Mouse (Mus musculus): ENCODE data around the gene Svs6. TPM values are rescaled to one million over a fixed set of nuclear protein-coding genes. Genes with fewer than 3 reads are reported as not detected.
"Not testable (repeated sequence)": the region's sequence is repeated elsewhere in the genome, so short reads cannot be mapped to it uniquely, and the experiment has no call there.

The Svs6 gene
- polyA plus RNA-seq (2015; fragmentation: Nextera tagmentation; extraction: Ambion mirVana) = not detected in 2 replicates

DNA sequence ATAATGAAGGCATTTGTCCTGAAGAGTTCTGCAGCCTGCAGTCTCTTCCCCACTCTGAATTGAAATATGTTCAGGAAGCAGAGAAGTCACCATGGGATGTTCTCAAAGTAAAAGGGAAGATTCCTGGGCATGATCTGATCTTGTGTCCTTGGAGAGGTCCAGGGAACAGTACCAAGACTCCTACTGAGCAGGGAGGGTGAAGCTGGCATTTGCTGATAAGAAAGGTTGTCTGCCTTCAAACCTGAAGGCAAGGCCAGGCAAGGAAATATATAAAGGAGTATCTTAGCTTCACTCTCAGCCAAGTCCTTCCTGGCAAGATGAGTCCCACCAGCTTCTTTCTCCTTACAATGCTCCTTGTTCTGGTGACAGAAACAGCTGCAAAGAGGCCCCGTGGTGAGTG is at the start of gene Svs6:
Gene Svs6, plus strand, starts transcription at position 301 of the 400 bp plus-strand sequence.
- H3K9ac ChIP-seq; H3K27me3 ChIP-seq; H3K27ac ChIP-seq; ATAC-seq (ENCODE audit: borderline replicate concordance, extremely low read depth, low FRiP score, low TSS enrichment); H3K9me3 ChIP-seq; H3K4me1 ChIP-seq; H3K4me3 ChIP-seq; H3K36me3 ChIP-seq; H3K4me2 ChIP-seq: not testable (repeated sequence)
- 78% methylated on average over 1 of the region's 1 CpGs for WGBS

DNA sequence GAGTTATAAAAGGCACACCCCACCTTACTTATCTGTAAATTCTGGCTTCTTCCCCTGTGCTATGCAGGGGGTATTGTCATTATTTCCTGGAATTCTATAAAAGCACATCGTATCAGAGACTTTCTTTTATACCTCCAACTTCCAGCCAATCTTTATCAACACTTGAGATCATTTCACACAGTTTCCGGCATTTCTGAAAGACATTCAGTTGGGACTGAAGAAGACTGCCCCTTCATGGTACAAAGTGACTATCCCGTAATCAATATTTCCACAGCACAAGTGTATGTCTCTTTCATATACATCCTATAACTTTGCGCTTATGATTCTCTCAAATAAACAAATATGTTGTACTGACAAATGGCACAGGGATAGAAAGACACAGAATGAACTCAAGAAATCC is 38.2 kb upstream of the Svs6 start, which contains the start of gene Svs4:
Gene Svs4, minus strand, starts transcription at position 101 of the 400 bp plus-strand sequence.
- Histone ChIP-seq H3K36me3 (no peaks in the 10 kb centered on the region), H3K4me1 (no peaks in the 10 kb centered on the region), H3K27ac (no peak within 1 kb of the TSS), H3K27me3 (no peaks in the 10 kb centered on the region), H3K4me2 (no peak within 1 kb of the TSS), H3K9me3 (no peaks in the 10 kb centered on the region), H3K9ac (no peak within 1 kb of the TSS), H3K4me3 (no peak within 1 kb of the TSS)
- ATAC-seq (ENCODE audit: borderline replicate concordance, extremely low read depth, low FRiP score, low TSS enrichment) = no peak
- WGBS = 88% methylated on average over 4 of the region's 4 CpGs

DNA sequence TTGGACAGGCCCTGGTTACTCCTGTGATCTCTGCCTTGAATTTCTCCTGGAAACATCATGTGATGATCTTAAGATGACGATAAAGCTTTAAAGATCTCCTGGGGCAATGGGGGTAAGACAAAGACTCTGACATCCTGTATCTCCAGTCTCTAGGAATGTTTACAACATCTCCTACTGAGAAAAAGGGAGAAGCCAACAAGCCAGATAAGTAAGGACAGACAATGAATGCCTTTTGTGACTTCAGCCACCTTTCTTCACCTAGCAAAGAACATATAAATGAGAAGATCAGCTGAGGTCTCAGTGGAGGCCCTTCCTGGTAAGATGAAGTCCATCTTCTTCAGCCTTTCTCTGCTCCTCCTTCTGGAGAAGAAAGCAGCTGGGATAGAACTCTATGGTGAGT is 27.6 kb upstream of the Svs6 start, which contains the start of gene Svs3a:
Gene Svs3a, plus strand, starts transcription at position 301 of the 400 bp plus-strand sequence.
- H3K4me2 ChIP-seq; H3K9me3 ChIP-seq; H3K4me1 ChIP-seq; H3K9ac ChIP-seq; H3K27ac ChIP-seq; H3K36me3 ChIP-seq; H3K27me3 ChIP-seq; H3K4me3 ChIP-seq; ATAC-seq (ENCODE audit: borderline replicate concordance, extremely low read depth, low FRiP score, low TSS enrichment): not testable (repeated sequence)
- WGBS = 76% methylated on average over 1 of the region's 1 CpGs

DNA sequence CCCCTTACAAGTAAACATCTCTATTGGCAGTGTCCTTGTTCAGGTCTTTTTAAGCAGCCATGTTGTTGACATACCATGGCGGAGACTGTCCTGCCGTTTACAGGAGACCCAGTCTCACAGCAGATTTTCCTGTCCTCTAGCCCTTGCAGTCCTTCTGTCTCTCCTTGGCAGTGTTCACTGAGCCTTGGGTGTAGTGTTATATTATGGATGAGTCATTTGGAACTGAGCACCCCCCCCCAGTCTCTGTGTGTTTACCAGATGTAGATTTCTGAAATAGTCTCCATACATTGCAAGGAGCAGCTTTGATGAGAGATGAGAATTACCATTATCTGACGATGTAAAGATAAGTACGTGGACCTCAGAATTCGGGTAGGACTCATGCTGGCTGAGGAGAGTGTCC is 4.0 kb upstream of the Svs6 start:
- Histone ChIP-seq H3K4me2 (no peak overlapping the region), H3K27me3 (no peaks in the 10 kb centered on the region), H3K9me3 (no peaks in the 10 kb centered on the region), H3K4me3 (no peak overlapping the region), H3K9ac (no peak overlapping the region), H3K36me3 (no peaks in the 10 kb centered on the region), H3K4me1 (no peaks in the 10 kb centered on the region), H3K27ac (no peak overlapping the region)
- whole genome bisulfite sequencing = 79% methylated on average over 5 of the region's 5 CpGs
- no peak for ATAC-seq (ENCODE audit: borderline replicate concordance, extremely low read depth, low FRiP score, low TSS enrichment)

DNA sequence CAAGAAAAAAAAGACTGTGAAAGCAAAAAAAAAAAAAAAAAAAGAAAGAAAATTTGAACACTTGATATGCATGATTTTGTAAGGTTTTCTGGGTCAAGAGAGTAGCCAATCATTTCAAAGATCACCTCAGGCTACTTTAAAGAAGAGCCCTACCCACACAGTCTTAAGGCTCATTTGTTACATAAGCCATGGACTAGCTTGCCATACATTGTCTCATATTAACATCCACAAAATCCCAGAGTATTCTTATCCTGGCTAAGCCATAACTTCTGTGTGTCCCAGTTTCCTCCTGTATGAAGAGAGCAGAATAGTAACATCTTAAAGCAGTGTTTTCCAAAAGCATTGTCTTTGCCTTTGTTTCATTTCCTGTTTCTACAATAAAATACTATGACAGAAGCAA is 1.1 kb upstream of the Svs6 start:
- not testable (repeated sequence) for H3K9me3 ChIP-seq; H3K4me3 ChIP-seq; H3K4me2 ChIP-seq; H3K4me1 ChIP-seq; ATAC-seq (ENCODE audit: borderline replicate concordance, extremely low read depth, low FRiP score, low TSS enrichment); H3K27me3 ChIP-seq; H3K27ac ChIP-seq; H3K9ac ChIP-seq; H3K36me3 ChIP-seq

DNA sequence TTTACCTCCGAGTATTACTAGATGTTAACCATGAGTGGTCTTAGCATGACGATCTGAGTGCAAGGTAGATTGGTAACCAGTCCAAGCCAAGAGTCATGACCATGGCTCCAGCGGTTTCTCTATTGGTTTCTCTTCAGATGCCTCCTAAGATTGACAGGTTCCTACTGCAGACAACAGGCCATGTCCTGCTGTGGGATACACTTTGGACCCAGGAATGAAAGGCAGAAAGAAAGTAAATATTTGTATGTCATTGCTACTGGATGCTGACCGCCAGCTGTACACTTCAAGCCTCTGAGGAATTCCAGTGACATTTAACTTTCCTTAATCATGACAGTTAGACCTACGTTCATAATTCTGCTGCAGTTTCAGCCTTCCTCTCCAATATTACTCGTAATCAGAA is 4.4 kb downstream of the Svs6 start:
- WGBS = 68% methylated on average over 6 of the region's 6 CpGs
- H3K36me3 ChIP-seq = no peaks in the 10 kb centered on the region
- no peaks in the 10 kb centered on the region for H3K9me3 ChIP-seq
- H3K4me3 ChIP-seq = no peak overlapping the region
- H3K4me1 ChIP-seq = no peaks in the 10 kb centered on the region
- no peak for ATAC-seq (ENCODE audit: borderline replicate concordance, extremely low read depth, low FRiP score, low TSS enrichment)
- no peak overlapping the region for H3K27ac ChIP-seq
- H3K9ac ChIP-seq = no peak overlapping the region
- no peak overlapping the region for H3K4me2 ChIP-seq
- no peaks in the 10 kb centered on the region for H3K27me3 ChIP-seq

DNA sequence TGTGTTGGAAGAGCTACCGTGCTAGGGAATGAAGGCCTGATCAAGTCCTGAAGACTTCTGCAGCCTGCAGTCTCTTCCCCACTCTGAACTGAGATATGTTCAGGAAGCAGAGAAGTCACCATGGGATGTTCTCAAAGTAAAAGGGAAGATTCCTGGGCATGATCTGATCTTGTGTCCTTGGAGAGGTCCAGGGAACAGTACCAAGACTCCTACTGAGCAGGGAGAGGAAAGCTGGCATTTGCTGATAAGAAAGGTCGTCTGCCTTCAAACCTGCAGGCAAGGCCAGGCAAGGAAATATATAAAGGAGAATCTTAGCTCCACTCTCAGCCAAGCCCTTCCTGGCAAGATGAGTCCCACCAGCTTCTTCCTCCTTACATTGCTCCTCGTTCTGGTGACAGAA is 15.9 kb downstream of the Svs6 start, which contains the start of gene Svs5:
Gene Svs5, plus strand, starts transcription at position 301 of the 400 bp plus-strand sequence.
- H3K9ac ChIP-seq; H3K27ac ChIP-seq; H3K4me3 ChIP-seq; ATAC-seq (ENCODE audit: borderline replicate concordance, extremely low read depth, low FRiP score, low TSS enrichment); H3K9me3 ChIP-seq; H3K4me2 ChIP-seq; H3K4me1 ChIP-seq; H3K36me3 ChIP-seq; H3K27me3 ChIP-seq: not testable (repeated sequence)
- 69% methylated on average over 3 of the region's 3 CpGs for WGBS

DNA sequence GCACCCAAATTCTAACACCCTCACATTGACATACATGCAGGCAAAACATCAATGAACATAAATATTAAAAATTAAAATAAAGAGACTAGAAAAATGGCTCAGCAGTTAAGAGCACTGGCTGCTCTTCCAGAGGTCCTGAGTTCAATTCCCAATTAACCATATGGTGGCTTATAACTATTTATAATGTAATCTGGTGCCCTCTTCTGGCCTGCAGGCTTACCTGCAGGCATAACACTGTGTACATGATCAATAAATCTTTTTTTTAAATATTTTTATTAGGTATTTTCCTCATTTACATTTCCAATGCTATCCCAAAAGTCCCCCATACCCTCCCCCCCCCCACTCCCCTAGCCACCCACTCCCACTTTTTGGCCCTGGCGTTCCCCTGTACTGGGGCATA is 27.2 kb downstream of the Svs6 start:
- WGBS = 83% methylated on average over 1 of the region's 1 CpGs
- H3K4me3 ChIP-seq; H3K4me1 ChIP-seq; H3K9me3 ChIP-seq; H3K9ac ChIP-seq; H3K27ac ChIP-seq; H3K4me2 ChIP-seq; ATAC-seq (ENCODE audit: borderline replicate concordance, extremely low read depth, low FRiP score, low TSS enrichment); H3K36me3 ChIP-seq; H3K27me3 ChIP-seq: not testable (repeated sequence)

DNA sequence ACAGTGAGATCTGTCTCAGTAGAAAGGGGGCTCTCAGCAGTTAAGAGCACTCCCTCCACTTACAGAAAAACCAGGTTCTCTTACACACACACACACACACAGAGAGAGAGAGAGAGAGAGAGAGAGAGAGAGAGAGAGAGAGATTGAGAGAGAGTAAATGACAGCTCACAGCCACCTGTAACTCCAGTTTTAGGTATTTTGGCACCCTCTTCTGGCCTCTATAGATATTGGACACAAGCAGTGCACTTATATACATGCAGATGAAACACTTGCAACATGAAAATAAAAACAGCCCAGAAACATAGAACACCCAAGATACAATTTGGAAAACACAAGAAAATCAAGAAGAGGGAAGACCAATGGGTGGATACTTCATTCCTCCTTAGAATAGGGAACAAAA is 31.1 kb downstream of the Svs6 start:
- not testable (repeated sequence) for H3K4me3 ChIP-seq; H3K9ac ChIP-seq; H3K36me3 ChIP-seq; H3K27me3 ChIP-seq; H3K27ac ChIP-seq; H3K4me1 ChIP-seq; H3K4me2 ChIP-seq; H3K9me3 ChIP-seq; ATAC-seq (ENCODE audit: borderline replicate concordance, extremely low read depth, low FRiP score, low TSS enrichment)

DNA sequence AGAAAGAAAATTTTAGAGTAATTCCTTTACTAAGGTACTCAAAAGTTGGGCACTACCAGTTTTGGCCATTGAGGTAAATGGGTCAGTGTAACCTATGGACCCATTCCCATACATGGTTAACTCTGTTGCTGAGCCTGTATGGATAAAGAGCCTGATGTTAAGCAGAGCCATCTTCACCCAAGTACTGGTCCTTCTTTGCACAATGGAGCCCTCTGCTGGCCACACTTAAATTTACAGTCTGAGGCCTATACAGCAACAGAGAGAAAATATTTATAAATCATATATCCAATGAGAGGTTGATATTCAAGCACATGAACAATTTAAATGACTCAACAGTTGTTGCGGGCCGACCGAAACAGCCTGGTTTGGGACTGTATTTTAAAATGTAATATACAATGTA is 32.4 kb downstream of the Svs6 start:
- 96% methylated on average over 3 of the region's 3 CpGs for WGBS
- no peaks in the 10 kb centered on the region for H3K27me3 ChIP-seq
- H3K9ac ChIP-seq = no peak overlapping the region
- H3K4me1 ChIP-seq = no peaks in the 10 kb centered on the region
- H3K9me3 ChIP-seq = no peaks in the 10 kb centered on the region
- no peak for ATAC-seq (ENCODE audit: borderline replicate concordance, extremely low read depth, low FRiP score, low TSS enrichment)
- no peak overlapping the region for H3K4me3 ChIP-seq
- no peaks in the 10 kb centered on the region for H3K36me3 ChIP-seq
- no peak overlapping the region for H3K27ac ChIP-seq
- H3K4me2 ChIP-seq = no peak overlapping the region

DNA sequence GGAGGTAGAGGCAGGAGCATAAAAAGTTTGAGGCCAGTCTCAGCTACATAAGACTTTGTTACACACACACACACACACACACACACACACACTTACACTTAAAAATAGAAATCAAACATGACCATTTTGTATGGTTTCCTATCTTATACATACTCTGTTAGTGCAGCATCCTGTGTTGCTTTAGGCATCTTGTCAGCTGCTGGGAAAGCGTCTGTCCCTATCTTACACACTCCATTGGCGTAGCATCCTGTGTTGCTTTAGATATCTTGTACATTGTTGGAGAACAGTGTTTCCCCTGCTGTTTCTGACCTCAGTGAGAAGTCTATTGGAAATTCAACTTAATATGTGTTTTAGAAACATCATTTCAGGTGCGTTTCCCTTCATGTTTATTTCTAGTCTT is 36.1 kb downstream of the Svs6 start:
- Histone ChIP-seq H3K4me3 (no peak overlapping the region), H3K36me3 (no peaks in the 10 kb centered on the region), H3K9ac (no peak overlapping the region), H3K27ac (no peak overlapping the region), H3K4me2 (no peak overlapping the region), H3K27me3 (no peaks in the 10 kb centered on the region), H3K9me3 (no peaks in the 10 kb centered on the region), H3K4me1 (no peaks in the 10 kb centered on the region)
- WGBS = 67% methylated on average over 3 of the region's 3 CpGs
- no peak for ATAC-seq (ENCODE audit: borderline replicate concordance, extremely low read depth, low FRiP score, low TSS enrichment)

DNA sequence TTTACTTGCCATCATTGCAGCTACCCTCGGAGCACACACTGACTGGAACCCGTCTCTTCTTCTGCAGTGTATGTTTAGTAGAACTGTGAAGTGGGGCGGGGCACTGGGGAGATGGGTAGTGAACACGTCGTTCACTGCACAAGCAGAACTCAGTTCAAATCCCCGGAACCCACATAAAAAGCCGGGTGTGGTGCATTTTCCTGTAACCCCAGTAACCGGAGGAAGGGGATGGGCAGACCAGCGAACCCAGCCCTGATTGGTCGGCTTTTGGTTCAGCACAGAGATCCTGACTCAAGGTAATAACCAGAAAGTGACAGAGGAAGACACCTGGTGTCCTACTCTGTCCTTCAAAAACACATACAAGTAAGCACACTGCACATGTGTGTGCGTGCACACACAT is 36.8 kb downstream of the Svs6 start:
- no peak for ATAC-seq (ENCODE audit: borderline replicate concordance, extremely low read depth, low FRiP score, low TSS enrichment)
- no peak overlapping the region for H3K4me2 ChIP-seq
- WGBS = 79% methylated on average over 11 of the region's 11 CpGs

More for the DNA sequence above, 36.8 kb downstream of the Svs6 start:
- no peaks in the 10 kb centered on the region for H3K27me3 ChIP-seq
- no peak overlapping the region for H3K4me3 ChIP-seq
- H3K36me3 ChIP-seq = no peaks in the 10 kb centered on the region
- H3K9me3 ChIP-seq = no peaks in the 10 kb centered on the region
- no peak overlapping the region for H3K27ac ChIP-seq
- H3K9ac ChIP-seq = no peak overlapping the region
- H3K4me1 ChIP-seq = no peaks in the 10 kb centered on the region
